In the genomic region with DNA sequence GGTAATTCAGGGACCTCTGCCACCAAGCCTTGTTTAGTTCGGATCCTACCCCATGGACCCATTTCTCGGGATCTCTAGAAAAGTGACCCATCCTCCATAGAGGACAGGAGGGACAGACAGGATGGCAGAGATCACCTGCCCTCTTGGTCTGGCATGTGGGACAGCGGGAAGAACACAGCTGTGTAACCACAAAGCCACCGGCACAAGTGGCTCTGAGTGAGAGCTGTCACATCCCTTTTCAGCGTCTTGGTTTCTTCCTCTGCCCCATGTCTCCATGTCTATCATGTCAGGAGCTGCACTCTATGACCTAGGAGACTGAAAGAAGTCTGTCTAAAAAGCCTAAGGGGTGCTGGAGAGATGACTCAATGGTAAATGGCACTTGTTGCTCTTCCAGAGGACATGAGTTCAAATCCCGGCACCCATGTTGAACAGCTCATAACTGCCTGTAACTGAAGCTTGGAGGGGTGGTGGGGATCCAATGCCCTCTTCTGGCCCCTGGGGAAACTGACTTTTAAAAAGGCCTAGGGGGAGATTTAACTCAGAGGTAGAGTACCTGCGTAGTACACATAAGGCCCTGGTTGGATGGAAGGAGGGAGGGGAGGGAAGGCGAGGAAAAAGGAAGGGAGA, we compare ENCODE assay signal across 25 mouse cellular contexts. TPM values are rescaled to one million over a fixed set of nuclear protein-coding genes. Genes with fewer than 3 reads are reported as not detected.
A peak's percentile ranks its signal among the peaks of the same experiment; 100 is the strongest.
DNase-seq lines count a peak whose midpoint lies in the region; ATAC-seq and TF ChIP-seq lines count a peak whose summit lies in the region.
"Had no signal": no experiment of that assay in that cellular context is flagged by ENCODE, and none has a peak within 500 bp of the region (broad histone marks: within the 10 kb centered on the region; RNA-seq: fewer than 3 reads in every experiment).

No protein-coding gene starts in this region.

- WGBS in intestine, embryonic 15.5 days = 91% methylated on average over 8 of the region's 8 CpGs
- WGBS in stomach, postnatal 0 days = 88% methylated on average over 8 of the region's 8 CpGs

- H3K4me2 ChIP-seq in intestine, embryonic 15.5 days (replicated peaks) = peak overlapping the region; percentile 91; the same call in 1 of the 2 replicates
- no peak overlapping the region for H3K4me2 ChIP-seq in stomach, postnatal 0 days (replicated peaks; ENCODE audit: low read depth)
- H3K4me2 ChIP-seq: embryonic facial prominence, embryonic 12.5 days; heart, embryonic 12.5 days; hindbrain, embryonic 14.5 days; liver, embryonic 13.5 days; lung, embryonic 15.5 days; midbrain, embryonic 15.5 days had no signal

- intact Hi-C loops in gastrocnemius, postnatal 14 days (cut with DNase I; ENCODE audit: low total_unique reads) = no loop called here

- ATAC-seq in intestine, embryonic 15.5 days = no peak
- ATAC-seq in stomach, postnatal 0 days (ENCODE audit: low FRiP score, low TSS enrichment) = no peak
- ATAC-seq: forebrain, embryonic 14.5 days; inflammation-experienced regulatory T-cells, adult 6 months; midbrain, embryonic 15.5 days had no signal

- TF ChIP-seq CTCF in E14TG2a.4 (conservative IDR thresholded peaks at IDR 0.05; ENCODE audit: low read length) = no peak
- TF ChIP-seq CTCF in stomach, postnatal 0 days (IDR thresholded peaks at IDR 0.05; ENCODE audit: low read depth) = 0 out of 2 replicates have a peak, but pooled peaks have one; percentile 2

- no peak overlapping the region for H3K9ac ChIP-seq in intestine, embryonic 15.5 days
- no peak overlapping the region for H3K9ac ChIP-seq in stomach, postnatal 0 days (ENCODE audit: low read length)
- H3K9ac ChIP-seq: embryonic facial prominence, embryonic 12.5 days; heart, embryonic 12.5 days; hindbrain, embryonic 14.5 days; liver, embryonic 13.5 days; lung, embryonic 15.5 days; midbrain, embryonic 15.5 days had no signal

- peak overlapping the region; percentile 39 for H3K4me3 ChIP-seq in E14TG2a.4 (replicated peaks; ENCODE audit: low read length)
- H3K4me3 ChIP-seq in intestine, embryonic 15.5 days (replicated peaks) = no peak overlapping the region
- no peak overlapping the region for H3K4me3 ChIP-seq in stomach, postnatal 0 days (ENCODE audit: low read depth, low read length)
- H3K4me3 ChIP-seq: embryonic facial prominence, embryonic 12.5 days; heart, adult 2 months; heart, embryonic 12.5 days; liver, embryonic 13.5 days; lung, embryonic 15.5 days; midbrain, embryonic 10.5 days; midbrain, embryonic 15.5 days had no signal

- H3K27ac ChIP-seq in intestine, embryonic 15.5 days = peak overlapping the region; percentile 94; the same call in 1 of the 2 replicates
- H3K27ac ChIP-seq in stomach, postnatal 0 days (replicated peaks) = no peak overlapping the region
- H3K27ac ChIP-seq: embryonic facial prominence, embryonic 12.5 days; heart, adult 2 months; hindbrain, embryonic 14.5 days; liver, embryonic 13.5 days; lung, embryonic 15.5 days; midbrain, embryonic 10.5 days; midbrain, embryonic 15.5 days had no signal

- H3K27me3 ChIP-seq in E14TG2a.4 (ENCODE audit: insufficient read depth, low read length) = no peaks in the 10 kb centered on the region
- no peaks in the 10 kb centered on the region for H3K27me3 ChIP-seq in intestine, embryonic 15.5 days (replicated peaks)
- no peaks in the 10 kb centered on the region for H3K27me3 ChIP-seq in stomach, postnatal 0 days (ENCODE audit: control insufficient read depth, insufficient read depth, low read length)
- H3K27me3 ChIP-seq: CH12.LX; embryonic facial prominence, embryonic 12.5 days; heart, embryonic 12.5 days; lung, embryonic 15.5 days; midbrain, embryonic 15.5 days had no signal

- no peaks in the 10 kb centered on the region for H3K9me3 ChIP-seq in E14TG2a.4 (ENCODE audit: low read length)
- H3K9me3 ChIP-seq in intestine, embryonic 15.5 days = no peaks in the 10 kb centered on the region
- H3K9me3 ChIP-seq in stomach, postnatal 0 days (ENCODE audit: control insufficient read depth, low read length) = no peaks in the 10 kb centered on the region
- H3K9me3 ChIP-seq: embryonic facial prominence, embryonic 12.5 days; G1E; heart, embryonic 12.5 days; liver, embryonic 13.5 days; lung, embryonic 15.5 days; midbrain, embryonic 10.5 days; midbrain, embryonic 15.5 days had no signal

- DNase-seq in heart, adult 11 months = peak; percentile 69
- no peak for DNase-seq in heart, postnatal 4 days
- no peak for DNase-seq in stomach, postnatal 0 days (ENCODE audit: low spot score)
- DNase-seq in gastrocnemius, postnatal 14 days = no peak
- DNase-seq: adrenal gland, adult 8-10 months; embryo, embryonic 11 days; gastrocnemius, postnatal 36 days; heart, adult 2 months; kidney, adult 8-10 months; kidney, postnatal 10 days; layer of hippocampus, postnatal 36 days; liver, embryonic 13.5 days; thymus, adult 2 months had no signal

- H3K4me1 ChIP-seq in E14TG2a.4 (replicated peaks; ENCODE audit: low read depth, low read length) = peaks cover 86% of the 10 kb centered on the region
- peaks cover 30% of the 10 kb centered on the region for H3K4me1 ChIP-seq in intestine, embryonic 15.5 days (replicated peaks)
- H3K4me1 ChIP-seq in stomach, postnatal 0 days (replicated peaks; ENCODE audit: control insufficient read depth, insufficient read depth) = no peaks in the 10 kb centered on the region; the same call in 1 of the 2 replicates

- peaks cover 47% of the 10 kb centered on the region for H3K36me3 ChIP-seq in E14TG2a.4 (ENCODE audit: insufficient read depth, low read length)
- H3K36me3 ChIP-seq in intestine, embryonic 15.5 days = peaks cover 6% of the 10 kb centered on the region; the same call in 1 of the 2 replicates
- no peaks in the 10 kb centered on the region for H3K36me3 ChIP-seq in stomach, postnatal 0 days (ENCODE audit: control insufficient read depth, insufficient read depth, low read length)
- H3K36me3 ChIP-seq: G1E; lung, embryonic 15.5 days; midbrain, embryonic 15.5 days had no signal

- TF ChIP-seq EP300 in stomach, postnatal 0 days (optimal IDR thresholded peaks at IDR 0.05) = no peak

RNA-seq across cellular contexts. Expression of a gene that starts 3.4 kb away (rescaled TPM):
- total RNA-seq in heart, postnatal 4 days (2021) = 10 to 100 TPM in 1 of 2 experiments, 1 to 10 TPM in 1; 9.1 to 10.7 TPM
- 124 and 133 TPM in 2 replicates for polyA plus RNA-seq in intestine, embryonic 15.5 days (2015; fragmentation: Nextera tagmentation; extraction: Ambion mirVana)
- 45.5 and 46.0 TPM in 2 replicates for polyA plus RNA-seq in stomach, postnatal 0 days (2015; fragmentation: Nextera tagmentation; extraction: Ambion mirVana)
- 1 to 10 TPM; 5.0 to 5.4 TPM for total RNA-seq in gastrocnemius, postnatal 14 days (2021)
